Mouse (Mus musculus) limb, embryonic 13.5 days (tissue): ENCODE results near the gene Osbpl3. TPM values are rescaled to one million over a fixed set of nuclear protein-coding genes. Genes with fewer than 3 reads are reported as not detected.

Experiments
- ATAC-seq: fragments of 200-750 bp; cut with Nextera tagmentation; 2 replicates; pipeline ENCODE4 v1.8.0; 2017; ENCODE audit warnings: low read depth, moderate number of reproducible peaks, moderate TSS enrichment; ENCODE audit not compliant: low FRiP score
- H3K27ac ChIP-seq: fragments of 300-500 bp; sonication (generic); 2 replicates; pipeline ENCODE4 v1.5.1; 2015; ENCODE audit warnings: inconsistent platforms, mild to moderate bottlenecking, moderate library complexity
- H3K27me3 ChIP-seq: fragments of 300-500 bp; sonication (generic); 2 replicates; pipeline ENCODE4 v1.6.1; 2015; ENCODE audit warnings: mild to moderate bottlenecking, inconsistent platforms
- H3K36me3 ChIP-seq: fragments of 300-500 bp; sonication (generic); 2 replicates; pipeline ENCODE4 v1.6.1; 2015; ENCODE audit warnings: inconsistent platforms, mild to moderate bottlenecking, moderate library complexity
- H3K4me1 ChIP-seq: fragments of 300-500 bp; sonication (generic); 2 replicates; pipeline ENCODE4 v1.6.1; 2015; ENCODE audit warnings: inconsistent platforms
- H3K4me2 ChIP-seq: fragments of 300-500 bp; sonication (generic); replicated peaks from 2 replicates; pipeline ENCODE4 v1.6.1; 2015; ENCODE audit warnings: inconsistent platforms, mild to moderate bottlenecking, moderate library complexity
- H3K4me3 ChIP-seq: fragments of 300-500 bp; sonication (generic); 2 replicates; pipeline ENCODE4 v1.5.1; 2015; ENCODE audit warnings: moderate library complexity, mild to moderate bottlenecking, inconsistent platforms
- H3K9ac ChIP-seq: fragments of 300-500 bp; sonication (generic); 2 replicates; pipeline ENCODE4 v1.6.1; 2015; ENCODE audit warnings: mild to moderate bottlenecking, inconsistent platforms
- H3K9me3 ChIP-seq: fragments of 300-500 bp; sonication (generic); 2 replicates; pipeline ENCODE4 v1.6.1; 2016; ENCODE audit warnings: inconsistent platforms
- WGBS: fragments of 180-500 bp; shearing (Covaris S2); methylation state at CpG from one replicate; pipeline ENCODE4 v1.1.7; 2015; 5-methylcytosine and 5-hydroxymethylcytosine counted together
- polyA plus RNA-seq: library from polyadenylated mRNA; unstranded; fragments of >200 nt; fragmentation: Nextera tagmentation; extraction: Ambion mirVana; gene quantifications from 2 replicates; pipeline ENCODE4 v1.2.1, GENCODE M21; 2015

The Osbpl3 gene
- polyA plus RNA-seq, 1 experiment from 2014 or later, result 15.3 TPM

DNA sequence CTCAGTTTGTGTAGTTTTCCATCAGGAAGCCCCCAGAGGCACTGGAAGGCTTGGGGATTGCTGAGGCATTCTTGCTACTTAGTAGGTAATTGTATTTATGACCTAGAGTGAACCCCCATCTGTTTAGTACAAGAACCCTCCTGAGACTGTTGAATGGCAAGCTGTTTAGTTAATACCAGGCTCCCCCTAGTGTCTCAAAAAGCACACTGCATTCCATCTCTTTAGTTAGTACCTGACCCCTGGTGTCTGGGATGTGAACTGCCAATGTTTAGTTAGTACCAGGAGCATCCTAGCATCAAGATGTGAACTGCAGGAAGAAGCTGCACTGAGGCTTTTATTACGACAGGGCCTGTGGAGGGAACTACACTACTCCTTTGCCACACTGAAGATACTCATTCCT is 161.9 kb downstream of the Osbpl3 start:
- no peak overlapping the region for H3K9ac ChIP-seq
- 0 out of 2 replicates have a peak, but pooled peaks cover 2% of the 10 kb centered on the region for H3K4me1 ChIP-seq
- no peaks in the 10 kb centered on the region for H3K27me3 ChIP-seq
- H3K4me3 ChIP-seq, result no peak overlapping the region
- H3K4me2 ChIP-seq, result no peak overlapping the region
- H3K27ac ChIP-seq, result no peak overlapping the region
- ATAC-seq, result peak; percentile 54; the same call in 1 of the 2 replicates
- WGBS, result 30% methylated on average over 1 of the region's 1 CpGs
- 0 out of 2 replicates have a peak, but pooled peaks cover 6% of the 10 kb centered on the region for H3K36me3 ChIP-seq
- H3K9me3 ChIP-seq, result no peaks in the 10 kb centered on the region

DNA sequence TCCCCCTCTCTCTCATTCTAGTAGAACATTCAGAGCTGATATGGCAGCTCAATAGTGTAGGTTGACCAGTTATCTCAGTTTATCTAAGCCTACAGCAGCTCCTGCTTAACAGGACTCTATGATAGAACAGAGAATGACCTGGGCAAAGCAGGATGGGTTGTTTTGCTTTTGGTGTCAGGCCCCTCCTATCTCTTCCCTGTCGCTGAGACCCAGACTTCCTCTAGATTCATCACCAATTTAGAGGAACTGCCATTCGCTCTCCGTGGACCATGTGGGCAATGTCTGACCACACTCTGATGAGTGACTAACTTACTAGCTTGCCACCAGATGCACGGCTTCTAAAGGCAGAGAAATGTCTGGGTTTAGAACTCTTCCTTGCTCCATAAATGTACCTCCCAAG is 164.4 kb downstream of the Osbpl3 start:
- no peaks in the 10 kb centered on the region for H3K27me3 ChIP-seq
- H3K27ac ChIP-seq, result no peak overlapping the region
- 84% methylated on average over 4 of the region's 4 CpGs for WGBS
- H3K4me3 ChIP-seq, result no peak overlapping the region
- H3K36me3 ChIP-seq, result 0 out of 2 replicates have a peak, but pooled peaks cover 4% of the 10 kb centered on the region
- ATAC-seq, result no peak
- no peak overlapping the region for H3K9ac ChIP-seq
- H3K4me2 ChIP-seq, result no peak overlapping the region
- no peaks in the 10 kb centered on the region for H3K9me3 ChIP-seq
- 0 out of 2 replicates have a peak, but pooled peaks cover 7% of the 10 kb centered on the region for H3K4me1 ChIP-seq

DNA sequence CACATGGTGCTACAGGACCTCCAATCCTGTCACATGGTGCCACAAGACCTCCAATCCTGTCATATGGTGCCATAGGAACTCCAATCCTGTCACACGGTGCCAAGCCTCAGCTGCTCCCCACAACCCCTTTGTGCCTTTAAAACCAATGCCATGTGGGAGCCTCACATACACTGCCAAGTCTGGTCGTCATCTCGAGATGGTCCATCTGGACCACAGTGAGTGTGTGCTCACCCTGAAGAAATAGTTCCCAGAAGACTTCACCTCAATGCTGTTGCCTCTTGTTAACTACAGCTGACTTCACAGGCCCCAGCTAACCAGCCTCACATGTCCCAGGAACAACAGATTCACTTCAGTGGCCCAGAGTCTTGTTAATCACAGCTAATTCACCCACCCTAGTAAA is 169.1 kb downstream of the Osbpl3 start:
- WGBS, result 68% methylated on average over 3 of the region's 3 CpGs
- 0 out of 2 replicates have a peak, but pooled peaks cover 5% of the 10 kb centered on the region for H3K4me1 ChIP-seq
- no peak overlapping the region for H3K4me3 ChIP-seq
- no peaks in the 10 kb centered on the region for H3K27me3 ChIP-seq
- no peaks in the 10 kb centered on the region for H3K9me3 ChIP-seq
- H3K27ac ChIP-seq, result no peak overlapping the region
- H3K4me2 ChIP-seq, result no peak overlapping the region
- H3K36me3 ChIP-seq, result no peaks in the 10 kb centered on the region
- no peak for ATAC-seq
- no peak overlapping the region for H3K9ac ChIP-seq

DNA sequence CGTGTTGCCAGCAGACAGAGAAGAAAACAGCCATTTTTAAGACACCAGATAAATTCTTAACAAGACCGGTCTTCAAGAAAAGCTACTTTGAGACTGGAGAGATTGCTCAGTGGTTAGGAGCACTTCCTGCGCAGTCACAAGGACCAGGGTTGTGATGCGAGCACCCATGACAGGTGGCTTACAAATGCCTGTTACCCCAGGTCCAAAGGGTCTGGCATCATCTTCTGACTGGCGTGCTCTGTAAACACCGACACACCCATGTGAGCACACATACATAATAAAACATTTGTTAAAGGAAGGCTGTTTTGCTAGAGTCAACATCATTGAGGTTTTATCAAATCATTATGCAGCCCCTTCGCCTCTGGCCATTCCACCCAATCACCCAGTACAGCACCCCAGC is 176.4 kb downstream of the Osbpl3 start:
- Histone ChIP-seq H3K4me3 (no peak overlapping the region), H3K9ac (no peak overlapping the region), H3K4me2 (no peak overlapping the region), H3K27ac (no peak overlapping the region), H3K27me3 (no peaks in the 10 kb centered on the region), H3K9me3 (no peaks in the 10 kb centered on the region), H3K36me3 (no peaks in the 10 kb centered on the region), H3K4me1 (no peaks in the 10 kb centered on the region)
- no peak for ATAC-seq
- WGBS, result 91% methylated on average over 7 of the region's 7 CpGs

DNA sequence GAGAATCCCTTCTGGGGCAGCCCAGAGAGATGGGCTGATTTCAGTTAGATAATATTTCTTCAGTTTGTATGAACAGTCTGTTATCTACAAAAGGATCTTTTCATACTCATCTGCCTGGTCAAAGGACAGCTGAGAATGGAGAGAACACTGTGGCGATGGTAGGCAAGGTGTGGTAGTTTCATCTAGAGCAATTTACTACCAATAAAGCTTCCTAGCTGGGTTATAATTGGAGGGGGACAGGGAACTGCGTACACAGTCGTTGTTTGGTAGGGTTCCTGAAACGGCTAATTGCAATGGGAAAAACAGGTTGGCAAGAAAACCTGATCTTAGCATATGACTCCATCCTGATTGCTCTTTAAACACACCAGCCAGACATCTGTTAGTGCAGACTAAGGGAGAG is 182.1 kb downstream of the Osbpl3 start:
- H3K36me3 ChIP-seq, result no peaks in the 10 kb centered on the region
- no peak overlapping the region for H3K27ac ChIP-seq
- H3K4me1 ChIP-seq, result no peaks in the 10 kb centered on the region
- H3K27me3 ChIP-seq, result no peaks in the 10 kb centered on the region
- no peak overlapping the region for H3K4me3 ChIP-seq
- H3K9ac ChIP-seq, result no peak overlapping the region
- H3K9me3 ChIP-seq, result no peaks in the 10 kb centered on the region
- WGBS, result 52% methylated on average over 4 of the region's 4 CpGs
- ATAC-seq, result no peak
- no peak overlapping the region for H3K4me2 ChIP-seq

DNA sequence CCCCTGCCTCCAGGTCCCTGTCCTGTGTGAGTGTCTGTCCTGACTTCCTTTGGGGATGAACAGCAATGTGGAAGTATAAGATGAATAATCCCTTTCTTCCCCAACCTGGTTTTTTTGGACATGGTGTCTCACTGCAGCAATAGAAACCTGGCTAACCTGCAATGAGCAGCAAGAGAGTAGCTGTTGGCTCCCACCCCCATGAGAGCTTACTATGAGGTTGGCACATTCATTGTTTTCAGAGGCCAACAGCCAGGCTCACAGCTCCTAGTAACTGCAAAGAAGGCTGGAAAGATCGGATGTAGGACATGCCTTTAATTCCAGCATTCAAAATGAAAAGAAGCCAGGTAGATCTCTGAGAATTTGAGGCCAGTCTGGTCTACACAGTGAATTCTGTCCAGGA is 182.6 kb downstream of the Osbpl3 start:
- Histone ChIP-seq H3K36me3 (no peaks in the 10 kb centered on the region), H3K27me3 (no peaks in the 10 kb centered on the region), H3K9me3 (no peaks in the 10 kb centered on the region), H3K27ac (no peak overlapping the region), H3K4me2 (no peak overlapping the region), H3K4me3 (no peak overlapping the region), H3K4me1 (no peaks in the 10 kb centered on the region), H3K9ac (no peak overlapping the region)
- 68% methylated on average over 1 of the region's 1 CpGs for WGBS
- ATAC-seq, result no peak

DNA sequence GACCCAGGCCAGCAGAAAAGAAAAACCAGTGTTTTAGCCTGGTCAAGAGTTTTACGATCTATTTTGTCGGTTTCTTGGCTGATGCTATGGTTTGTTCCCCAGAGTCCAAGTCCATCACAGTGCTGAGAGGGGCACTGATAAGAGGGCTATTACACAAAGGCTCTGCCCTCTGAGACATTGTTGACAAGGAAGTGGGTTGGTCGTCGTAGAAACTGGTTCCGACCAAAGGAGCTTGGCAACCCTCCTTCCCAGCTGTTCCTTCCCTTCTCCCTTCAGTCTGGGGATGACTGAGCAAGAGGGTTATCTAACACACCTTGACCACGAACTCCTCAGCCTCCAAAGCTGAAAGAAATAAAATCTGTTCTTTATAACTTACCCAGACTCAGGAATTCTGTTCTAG is 192.3 kb downstream of the Osbpl3 start, which contains the start of gene Gsdme:
TSS of gene Gsdme (minus strand) at position 193 of the 400 bp plus-strand sequence.
- Histone ChIP-seq H3K9ac (no peak within 1 kb of the TSS), H3K4me2 (no peak within 1 kb of the TSS), H3K27me3 (no peaks in the 10 kb centered on the region), H3K27ac (no peak within 1 kb of the TSS), H3K4me3 (no peak within 1 kb of the TSS), H3K4me1 (peaks cover 16% of the 10 kb centered on the region), H3K36me3 (no peaks in the 10 kb centered on the region), H3K9me3 (no peaks in the 10 kb centered on the region)
- WGBS, result 80% methylated on average over 6 of the region's 6 CpGs
- no peak for ATAC-seq

DNA sequence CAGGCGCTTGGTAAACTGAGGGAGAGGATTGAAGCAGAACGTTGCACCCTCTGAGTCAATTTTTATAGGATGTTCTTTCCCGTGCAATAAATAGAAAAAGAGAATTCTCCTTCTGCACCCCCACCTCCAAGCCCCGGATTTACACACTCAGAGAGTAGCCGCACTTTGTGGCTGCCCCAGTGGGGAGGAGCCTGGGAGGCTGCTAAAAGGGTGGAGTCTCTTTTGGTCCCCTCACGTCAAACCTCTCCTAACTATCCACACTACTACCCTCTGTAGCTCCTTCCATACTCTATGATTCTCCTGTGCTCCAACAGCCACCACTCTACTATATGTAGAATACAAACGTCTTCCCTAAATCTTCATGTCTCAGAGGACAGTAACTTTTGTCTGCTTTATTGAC is 193.7 kb downstream of the Osbpl3 start:
- Histone ChIP-seq H3K27ac (no peak overlapping the region), H3K9me3 (no peaks in the 10 kb centered on the region), H3K9ac (peak overlapping the region; percentile 78), H3K4me2 (peak overlapping the region; percentile 79), H3K4me1 (peaks cover 16% of the 10 kb centered on the region), H3K4me3 (peak overlapping the region; percentile 57), H3K27me3 (no peaks in the 10 kb centered on the region), H3K36me3 (no peaks in the 10 kb centered on the region)
- WGBS, result 23% methylated on average over 7 of the region's 7 CpGs
- peak; percentile 51; the same call in 1 of the 2 replicates for ATAC-seq

DNA sequence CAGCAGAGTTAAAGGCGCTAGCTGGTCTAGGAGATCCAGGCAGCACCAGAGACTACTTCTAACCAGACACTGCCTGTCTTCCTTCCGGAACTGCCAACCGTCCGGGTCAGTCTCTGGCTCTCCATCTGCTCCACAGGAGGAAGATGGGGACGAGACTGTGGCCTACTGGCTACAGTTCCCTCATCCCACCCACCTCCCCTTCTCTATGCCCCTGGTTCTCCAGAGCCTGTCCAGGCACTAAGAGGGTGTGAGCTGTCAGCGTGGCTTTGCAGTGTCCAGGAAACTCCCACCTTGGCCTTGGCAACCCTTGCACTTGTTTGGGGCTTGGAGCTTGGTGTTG is 194.1 kb downstream of the Osbpl3 start:
- Histone ChIP-seq H3K4me3 (peak overlapping the region; percentile 57), H3K9ac (peak overlapping the region; percentile 78), H3K27me3 (no peaks in the 10 kb centered on the region), H3K36me3 (no peaks in the 10 kb centered on the region), H3K4me2 (peak overlapping the region; percentile 79), H3K4me1 (peaks cover 16% of the 10 kb centered on the region), H3K27ac (no peak overlapping the region; the same call in 1 of the 2 replicates), H3K9me3 (no peaks in the 10 kb centered on the region)
- WGBS, result 0% methylated on average over 6 of the region's 6 CpGs
- peak; percentile 67 for ATAC-seq

DNA sequence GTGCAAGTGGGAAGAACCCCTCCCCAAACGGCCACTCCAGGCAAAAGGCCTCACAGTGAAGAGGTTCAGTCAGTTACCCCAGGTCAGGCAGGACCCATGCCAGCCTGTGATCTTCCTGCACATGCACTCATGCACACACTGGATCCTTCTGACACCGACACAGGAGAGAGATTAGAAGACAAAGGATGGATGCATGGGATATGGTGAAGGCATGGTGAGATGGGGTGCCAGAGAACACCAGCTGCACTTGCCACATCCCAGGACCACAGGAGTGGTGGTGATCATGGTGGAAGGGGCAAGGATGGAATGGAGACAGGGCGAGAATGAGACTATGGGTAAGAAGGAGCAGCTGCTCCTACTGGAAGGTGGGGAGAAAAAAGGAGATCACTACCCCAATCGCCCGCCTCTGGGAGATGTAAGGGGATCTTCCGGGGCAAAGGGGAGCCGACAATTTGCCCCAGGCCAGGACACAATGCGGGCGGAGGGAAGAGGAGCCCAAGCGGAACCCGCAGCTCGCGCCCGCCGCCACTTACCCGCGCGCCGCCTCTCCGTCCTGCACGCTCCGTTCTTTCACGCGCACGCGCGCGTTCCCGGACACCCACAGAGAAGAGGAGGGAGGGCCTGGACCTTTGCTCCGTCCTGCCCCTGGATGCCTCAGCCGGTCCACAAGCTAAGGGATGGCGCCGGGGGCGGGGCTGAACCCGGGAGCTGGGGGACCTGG is 194.6 kb downstream of the Osbpl3 start:
- Histone ChIP-seq H3K4me1 (peaks cover 16% of the 10 kb centered on the region), H3K36me3 (no peaks in the 10 kb centered on the region), H3K27me3 (no peaks in the 10 kb centered on the region), H3K9ac (peak overlapping the region; percentile 78), H3K4me2 (peak overlapping the region; percentile 79), H3K9me3 (no peaks in the 10 kb centered on the region), H3K4me3 (peak overlapping the region; percentile 57), H3K27ac (no peak overlapping the region; the same call in 1 of the 2 replicates)
- ATAC-seq, result peak; percentile 85
- WGBS, result 4% methylated on average over 28 of the region's 35 CpGs

DNA sequence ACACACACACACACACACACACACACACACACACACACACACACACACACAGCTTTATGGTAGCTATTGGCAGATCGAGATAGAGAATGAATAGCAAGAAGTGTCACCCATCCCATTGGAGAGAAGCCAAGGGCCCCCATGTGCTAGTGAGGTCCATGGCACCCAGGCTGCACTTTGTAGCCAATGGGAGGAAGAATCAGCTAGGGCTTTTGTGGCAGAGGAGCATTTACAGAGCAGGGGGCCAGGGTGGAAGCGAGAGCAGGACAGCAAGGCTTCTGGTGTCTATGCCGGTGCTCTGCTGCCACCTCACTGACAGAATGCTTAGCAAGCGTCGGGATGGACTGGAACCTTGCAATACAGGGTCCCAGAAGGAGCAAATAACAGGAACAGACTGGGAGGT is 200.6 kb downstream of the Osbpl3 start:
- no peak overlapping the region for H3K9ac ChIP-seq
- 73% methylated on average over 5 of the region's 5 CpGs for WGBS
- no peak for ATAC-seq

DNA sequence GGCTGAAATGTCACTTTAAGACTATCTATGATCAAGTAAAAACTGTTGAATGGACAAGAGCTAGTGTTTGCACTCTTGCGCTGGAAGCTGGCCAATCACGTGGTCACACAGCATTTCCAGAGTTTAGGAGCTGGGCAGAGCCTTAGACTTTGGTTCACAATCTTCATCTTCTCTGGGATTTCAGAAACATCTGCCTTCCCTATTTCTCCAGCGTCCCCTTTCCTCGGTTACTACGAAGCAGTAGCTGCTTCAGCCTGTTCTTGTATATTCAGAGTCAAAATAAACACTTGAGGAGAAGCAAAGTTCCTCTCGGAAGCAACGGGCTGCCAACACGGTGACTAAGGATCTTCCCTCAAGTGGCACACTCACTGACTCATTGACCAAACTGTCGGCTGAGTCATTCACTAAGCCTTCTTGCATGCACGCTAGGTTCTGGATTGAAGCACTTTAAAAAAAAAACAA is 201.2 kb downstream of the Osbpl3 start:
- 75% methylated on average over 10 of the region's 10 CpGs for WGBS
- H3K4me3 ChIP-seq, result no peak overlapping the region
- no peak overlapping the region for H3K4me2 ChIP-seq
- H3K27me3 ChIP-seq, result no peaks in the 10 kb centered on the region
- H3K27ac ChIP-seq, result no peak overlapping the region
- H3K36me3 ChIP-seq, result no peaks in the 10 kb centered on the region; the same call in 1 of the 2 replicates
- no peaks in the 10 kb centered on the region for H3K9me3 ChIP-seq
- no peak overlapping the region for H3K9ac ChIP-seq
- H3K4me1 ChIP-seq, result no peaks in the 10 kb centered on the region
- no peak for ATAC-seq

More for the DNA sequence above, 200.6 kb downstream of the Osbpl3 start:
- Histone ChIP-seq H3K4me2 (no peak overlapping the region), H3K9me3 (no peaks in the 10 kb centered on the region), H3K4me1 (no peaks in the 10 kb centered on the region), H3K4me3 (no peak overlapping the region), H3K36me3 (no peaks in the 10 kb centered on the region; the same call in 1 of the 2 replicates), H3K27ac (no peak overlapping the region), H3K27me3 (no peaks in the 10 kb centered on the region)

DNA sequence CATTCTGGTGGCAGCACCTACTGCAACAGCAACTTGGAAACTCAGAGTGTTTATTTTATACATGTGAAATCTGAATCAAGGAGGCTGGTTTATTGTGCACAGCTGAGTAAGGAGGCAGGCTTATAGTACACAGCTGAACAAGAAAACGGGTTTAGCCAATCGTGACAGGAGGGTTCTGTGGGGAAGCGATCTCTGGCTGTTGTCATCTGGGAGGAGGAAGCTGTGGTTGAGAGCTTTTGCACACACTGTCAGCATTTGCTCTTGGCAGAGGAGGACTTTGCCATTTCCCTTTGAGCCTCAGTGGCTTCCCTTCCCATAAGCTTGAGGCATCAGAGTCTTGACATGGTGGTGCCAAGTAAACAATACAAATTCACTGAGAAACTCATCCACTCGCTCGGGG is 203.3 kb downstream of the Osbpl3 start:
- Histone ChIP-seq H3K9ac (no peak overlapping the region), H3K36me3 (no peaks in the 10 kb centered on the region; the same call in 1 of the 2 replicates), H3K4me3 (no peak overlapping the region), H3K4me2 (no peak overlapping the region), H3K9me3 (no peaks in the 10 kb centered on the region), H3K27ac (no peak overlapping the region), H3K27me3 (no peaks in the 10 kb centered on the region), H3K4me1 (no peaks in the 10 kb centered on the region)
- 62% methylated on average over 5 of the region's 5 CpGs for WGBS
- no peak for ATAC-seq
